Mouse (Mus musculus) urinary bladder, adult 2 months (tissue): ENCODE results near the gene Neu1. TPM values are rescaled to one million over a fixed set of nuclear protein-coding genes. Genes with fewer than 3 reads are reported as not detected.
A peak's percentile ranks its signal among the peaks of the same experiment; 100 is the strongest.
"Not testable (repeated sequence)": the region's sequence is repeated elsewhere in the genome, so short reads cannot be mapped to it uniquely, and the experiment has no call there.

ENCODE experiments used
- DNase-seq: peaks from one replicate; pipeline ENCODE4 v3.0.0; 2022; ENCODE audit warnings: low spot score
- polyA plus RNA-seq: library from polyadenylated mRNA; depleted of rRNA; stranded (reverse); fragments of >200 nt; gene quantifications from 2 replicates; pipeline ENCODE4 v1.2.3, GENCODE M21; 2012

The Neu1 gene
- polyA plus RNA-seq, 1 experiment = 32.0 TPM

GRCm38 (mm10) chr17:34948721-34949552, 17.9 kb downstream of the Neu1 start:
- DNase-seq = not testable (repeated sequence)

DNA sequence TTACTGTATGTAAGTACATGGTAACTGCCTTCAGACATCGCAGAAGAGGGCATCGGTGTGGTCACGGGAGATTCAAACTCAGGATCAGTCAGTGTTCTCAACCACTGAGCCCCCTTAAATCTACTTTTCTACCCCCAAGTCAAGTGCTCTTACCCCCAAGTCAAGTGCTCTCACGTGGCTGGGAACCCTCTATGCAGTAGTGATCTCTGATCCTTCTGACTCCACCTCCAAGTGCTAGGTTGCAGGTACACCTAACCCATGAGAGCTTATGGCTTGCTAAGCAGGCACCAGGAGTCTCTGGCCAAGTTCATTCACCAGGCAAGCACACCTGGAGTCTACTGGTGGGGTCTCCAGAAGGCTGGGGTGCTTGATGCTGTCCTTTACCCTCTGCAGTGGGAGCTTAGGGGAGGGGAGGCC, 18.5 kb downstream of the Neu1 start:
- DNase-seq = no peak

DNA sequence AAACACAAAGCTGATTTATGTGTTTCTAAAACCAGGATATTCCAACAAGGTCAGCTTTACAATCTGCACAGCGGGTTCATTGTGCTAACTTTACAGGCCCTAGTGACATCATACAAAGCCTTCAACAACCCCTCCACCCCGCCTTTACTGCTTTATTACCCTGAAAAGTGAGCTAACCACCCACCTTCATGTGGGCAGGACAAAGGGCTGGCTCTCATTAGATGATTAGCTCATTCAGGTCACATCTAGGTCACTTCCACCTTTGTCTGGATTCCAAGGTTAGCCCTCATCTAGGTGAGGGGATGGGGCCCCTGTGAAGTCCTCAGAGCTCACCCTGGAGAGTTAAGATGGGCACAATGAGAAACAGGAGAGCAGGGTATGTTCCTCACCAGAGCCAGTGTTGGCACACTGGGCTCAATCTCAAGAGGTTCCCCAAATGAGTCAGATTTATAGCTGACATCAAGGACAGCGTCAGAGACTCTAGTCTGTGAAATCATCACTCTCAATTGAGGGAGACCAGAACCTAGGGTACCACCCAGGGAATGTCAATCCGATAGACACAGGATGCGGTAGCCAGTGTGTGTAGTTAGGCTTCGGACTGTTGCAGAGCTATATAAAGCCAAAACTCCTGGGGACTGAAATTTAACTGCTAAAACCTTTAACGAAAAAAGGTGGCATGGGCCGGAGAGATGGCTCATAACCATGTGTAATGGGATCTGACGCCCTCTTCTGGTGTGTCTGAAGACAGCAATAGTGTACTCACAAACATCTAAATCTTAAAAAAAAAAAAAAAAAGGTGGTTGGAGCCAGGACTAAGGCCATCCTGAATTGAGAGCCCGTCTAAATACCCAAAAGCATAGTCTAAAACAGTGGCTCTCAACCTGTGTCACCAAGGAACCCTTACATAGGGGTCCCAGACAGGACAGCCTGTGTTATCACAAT, 19.7 kb downstream of the Neu1 start:
- no peak for DNase-seq

GRCm38 (mm10) chr17:34951636-34952377, 20.8 kb downstream of the Neu1 start:
- DNase-seq = no peak

DNA sequence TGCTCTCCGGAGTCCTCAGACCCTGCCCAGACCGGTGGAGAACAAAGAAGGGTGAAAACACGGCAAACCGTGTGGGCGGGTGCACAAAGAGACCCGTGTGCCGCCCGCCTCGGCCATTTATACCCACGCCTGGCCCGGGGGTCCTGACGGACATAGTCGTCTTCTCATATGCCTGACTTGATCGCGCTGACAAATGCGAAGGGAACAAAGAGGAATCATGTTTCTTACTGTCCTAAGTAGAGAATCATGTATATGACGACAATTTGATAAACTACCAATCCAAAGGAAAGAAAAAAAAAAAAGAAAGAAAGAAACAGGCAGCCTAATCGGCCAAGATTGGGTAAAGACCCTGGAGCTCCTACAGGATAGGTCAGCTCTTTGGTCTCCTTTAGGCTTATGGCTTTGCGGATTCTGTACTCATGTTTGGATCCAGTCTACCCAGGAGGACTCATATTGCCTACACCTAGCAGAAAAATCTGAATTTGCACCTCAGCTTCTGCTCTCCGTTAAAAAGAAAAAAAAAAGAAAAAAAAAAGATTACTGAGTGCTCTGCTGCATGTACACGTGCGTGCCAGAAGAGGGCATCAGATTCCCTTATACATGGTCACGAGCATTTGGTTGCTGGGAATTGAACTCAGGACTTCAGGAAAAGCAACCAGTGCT, 21.5 kb downstream of the Neu1 start:
- DNase-seq = peak; percentile 68

DNA sequence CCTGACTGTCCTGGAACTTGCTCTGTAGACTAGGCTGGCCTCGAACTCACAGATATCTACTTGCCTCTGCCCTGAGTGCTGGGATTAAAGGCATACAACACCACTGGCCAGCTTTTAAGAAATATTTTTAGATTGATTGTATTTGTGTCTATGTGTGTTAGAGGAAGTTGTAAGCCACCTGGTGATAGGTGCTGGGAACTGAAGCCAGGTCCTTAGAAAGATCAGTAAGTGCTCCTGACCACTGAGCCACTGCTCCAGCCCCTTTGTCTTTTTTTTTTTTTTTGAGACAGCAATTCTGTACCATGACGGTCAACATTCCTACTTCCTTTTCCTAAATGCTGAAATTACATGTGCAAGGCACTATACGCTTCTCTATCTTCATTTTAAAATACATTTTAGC, 22.2 kb downstream of the Neu1 start:
- no peak for DNase-seq

GRCm38 (mm10) chr17:34953904-34954303, 22.9 kb downstream of the Neu1 start:
- no peak for DNase-seq

DNA sequence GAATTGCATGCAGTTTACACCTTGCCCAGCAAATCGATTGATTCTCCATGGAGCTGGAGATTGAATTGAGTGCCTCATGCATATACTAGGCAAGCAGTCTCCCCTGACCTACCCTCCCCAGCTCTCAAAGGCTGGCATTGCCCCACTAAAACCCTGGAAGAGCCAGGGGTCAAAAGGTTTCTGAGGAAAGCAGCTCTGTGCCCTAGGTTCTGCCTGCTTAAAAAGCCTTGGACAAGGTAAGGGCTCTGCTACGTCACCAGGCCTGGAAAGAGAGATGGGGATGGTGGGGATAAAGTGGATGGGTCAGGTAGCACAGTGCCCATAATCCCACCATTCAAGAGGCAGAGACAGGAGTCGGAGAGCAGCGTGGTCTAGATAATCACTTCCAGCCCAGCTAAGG, 23.8 kb downstream of the Neu1 start:
- no peak for DNase-seq

DNA sequence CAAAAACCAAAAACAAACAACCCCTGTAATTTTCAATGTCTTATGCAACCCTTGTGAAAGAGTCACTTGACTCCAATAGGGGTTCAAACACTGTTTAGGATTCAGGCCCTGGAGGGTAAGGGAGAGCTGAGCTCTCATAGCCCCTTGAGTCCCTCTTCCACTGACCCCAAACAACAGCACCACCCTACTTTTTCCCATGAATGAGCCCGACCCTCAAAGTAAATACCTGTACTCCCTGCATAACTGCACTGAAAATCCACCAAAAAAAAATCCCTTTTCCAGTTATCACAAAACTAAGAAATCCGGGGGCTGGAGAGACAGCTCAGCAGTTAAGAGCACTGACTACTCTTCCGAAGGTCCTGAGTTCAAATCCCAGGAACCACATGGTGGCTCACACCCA, 24.8 kb downstream of the Neu1 start:
- DNase-seq = no peak

DNA sequence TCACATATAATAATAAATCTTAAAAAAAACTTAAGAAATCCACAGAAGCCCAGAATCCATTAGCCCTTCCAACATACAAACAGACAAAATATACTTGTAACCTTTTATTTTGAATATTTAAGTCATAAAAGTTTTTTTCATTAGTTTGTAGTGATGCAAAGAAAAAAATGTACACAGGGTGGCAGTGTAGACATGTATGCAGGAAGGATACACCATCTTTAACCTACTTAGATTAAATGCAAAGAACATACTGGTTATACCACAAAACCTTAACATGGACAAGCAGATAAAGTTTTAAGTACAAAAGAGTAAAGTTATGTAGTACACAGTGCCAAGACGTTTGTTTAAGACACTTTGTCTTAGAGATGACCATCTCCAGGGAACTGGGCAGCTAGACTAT, 25.3 kb downstream of the Neu1 start:
- no peak for DNase-seq

DNA sequence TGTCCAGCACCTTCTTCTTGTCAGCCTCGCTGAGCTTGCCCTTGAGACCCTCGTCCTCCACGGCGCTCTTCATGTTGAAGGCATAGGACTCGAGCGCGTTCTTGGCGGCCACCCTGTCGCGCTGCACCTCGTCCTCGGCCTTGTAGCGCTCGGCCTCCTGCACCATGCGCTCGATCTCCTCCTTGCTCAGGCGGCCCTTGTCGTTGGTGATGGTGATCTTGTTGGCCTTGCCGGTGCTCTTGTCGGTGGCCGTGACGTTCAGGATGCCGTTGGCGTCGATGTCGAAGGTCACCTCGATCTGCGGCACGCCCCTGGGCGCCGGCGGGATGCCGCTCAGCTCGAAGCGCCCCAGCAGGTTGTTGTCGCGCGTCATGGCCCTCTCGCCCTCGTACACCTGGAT, 26.2 kb downstream of the Neu1 start:
- not testable (repeated sequence) for DNase-seq

- not testable (repeated sequence) for DNase-seq
Measured at GRCm38 (mm10) chr17:34957966-34958365, 26.9 kb downstream of the Neu1 start.

GRCm38 (mm10) chr17:34958734-34959129, 27.7 kb downstream of the Neu1 start:
- DNase-seq = not testable (repeated sequence)

GRCm38 (mm10) chr17:34959130-34959778, 28.2 kb downstream of the Neu1 start, which contains the start of gene Hspa1b:
Hspa1b (minus strand) TSS chr17:34959238.
- peak; percentile 88 for DNase-seq

DNA sequence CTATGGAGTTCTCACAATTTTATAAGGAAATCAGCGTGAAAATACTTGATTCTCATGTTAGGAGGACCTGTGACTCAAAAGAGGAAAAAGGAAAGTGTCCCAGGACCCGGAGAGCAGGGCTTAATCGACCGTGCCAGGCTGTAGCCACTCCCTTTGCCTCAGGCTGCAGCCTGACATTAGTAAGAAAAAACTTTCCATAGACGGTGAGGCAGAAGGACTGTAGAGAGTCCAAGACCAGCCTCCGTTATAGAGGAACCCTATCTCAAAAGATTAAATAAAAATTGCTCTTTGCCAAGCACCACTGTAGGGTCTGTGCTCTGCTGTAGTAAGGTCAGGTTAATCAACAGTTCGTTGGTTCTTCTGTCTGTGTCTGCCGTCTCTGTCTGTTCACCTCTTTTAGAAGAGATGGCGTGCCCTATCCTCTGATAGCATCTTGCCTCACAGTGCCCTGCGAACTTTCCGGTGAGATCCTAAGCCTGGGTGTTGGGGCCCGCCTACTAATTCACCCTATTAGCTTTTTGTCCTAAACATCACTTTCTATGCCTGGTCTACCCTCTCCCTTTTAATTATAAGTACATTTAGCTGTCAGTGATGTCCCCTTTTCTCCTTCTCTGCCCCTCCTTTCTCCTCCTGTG, 28.9 kb downstream of the Neu1 start:
- DNase-seq = no peak

GRCm38 (mm10) chr17:34960702-34961493, 29.8 kb downstream of the Neu1 start:
- no peak for DNase-seq

- no peak for DNase-seq
Measured at GRCm38 (mm10) chr17:34962125-34962524, 31.1 kb downstream of the Neu1 start.

GRCm38 (mm10) chr17:34962841-34963240, 31.8 kb downstream of the Neu1 start:
- DNase-seq = no peak

DNA sequence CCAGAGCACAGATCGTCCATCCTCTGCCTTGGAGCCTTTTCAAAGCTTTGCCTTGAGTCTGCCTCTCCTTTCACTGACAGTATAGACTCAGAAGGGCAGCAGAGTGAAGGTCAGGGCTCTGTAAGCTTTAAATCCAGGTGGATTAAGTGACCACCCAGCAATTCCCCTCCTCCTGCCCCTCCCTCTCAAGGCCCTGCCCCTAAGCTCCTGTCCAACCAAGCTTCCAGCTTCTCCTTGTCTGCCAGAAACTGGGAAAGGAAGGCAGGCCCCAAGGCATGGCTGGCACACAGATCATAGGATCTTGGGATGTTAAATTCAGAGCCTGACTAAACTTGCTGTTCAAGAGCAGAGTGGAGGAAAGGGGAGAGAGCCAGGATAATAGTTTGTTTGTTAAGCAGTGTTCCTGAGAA, 33.6 kb downstream of the Neu1 start:
- no peak for DNase-seq
